Mouse (Mus musculus): Measurements from ENCODE around the gene Sned1. TPM values are rescaled to one million over a fixed set of nuclear protein-coding genes. Genes with fewer than 3 reads are reported as not detected.

Sned1 gene
- polyA plus RNA-seq, 1 experiment from 2014 or later = 2.8 TPM

GRCm38 (mm10) chr1:93211019-93211418, 24.6 kb upstream of the Sned1 start:
- Histone ChIP-seq H3K36me3 (ENCODE audit: control insufficient read depth, insufficient read depth, low read length) (no peaks in the 10 kb centered on the region), H3K9ac (replicated peaks; ENCODE audit: low read depth, low read length) (no peak overlapping the region), H3K9me3 (ENCODE audit: control insufficient read depth, low read length) (no peaks in the 10 kb centered on the region), H3K27me3 (ENCODE audit: control insufficient read depth, insufficient read depth, low read length) (no peaks in the 10 kb centered on the region), H3K4me3 (ENCODE audit: low read depth, low read length) (no peak overlapping the region), H3K4me2 (ENCODE audit: low read depth, low read length) (no peak overlapping the region), H3K27ac (ENCODE audit: low read depth, low read length) (no peak overlapping the region), H3K4me1 (ENCODE audit: control insufficient read depth, insufficient read depth, low read length) (no peaks in the 10 kb centered on the region)
- 83% methylated on average over 11 of the region's 11 CpGs for WGBS
- ATAC-seq (ENCODE audit: low read depth) = no peak

GRCm38 (mm10) chr1:93211549-93212220, 24.0 kb upstream of the Sned1 start:
- no peak overlapping the region for H3K27ac ChIP-seq (ENCODE audit: low read depth, low read length)
- 60% methylated on average over 10 of the region's 10 CpGs for WGBS
- ATAC-seq (ENCODE audit: low read depth) = no peak

GRCm38 (mm10) chr1:93212441-93212840, 23.2 kb upstream of the Sned1 start:
- WGBS = 79% methylated on average over 7 of the region's 7 CpGs
- Histone ChIP-seq H3K27ac (ENCODE audit: low read depth, low read length) (no peak overlapping the region), H3K9me3 (ENCODE audit: control insufficient read depth, low read length) (no peaks in the 10 kb centered on the region), H3K36me3 (ENCODE audit: control insufficient read depth, insufficient read depth, low read length) (no peaks in the 10 kb centered on the region), H3K4me1 (ENCODE audit: control insufficient read depth, insufficient read depth, low read length) (no peaks in the 10 kb centered on the region), H3K9ac (replicated peaks; ENCODE audit: low read depth, low read length) (no peak overlapping the region), H3K27me3 (ENCODE audit: control insufficient read depth, insufficient read depth, low read length) (no peaks in the 10 kb centered on the region), H3K4me3 (ENCODE audit: low read depth, low read length) (no peak overlapping the region), H3K4me2 (ENCODE audit: low read depth, low read length) (no peak overlapping the region)
- ATAC-seq (ENCODE audit: low read depth) = no peak

More at GRCm38 (mm10) chr1:93211549-93212220, 24.0 kb upstream of the Sned1 start:
- Histone ChIP-seq H3K4me1 (ENCODE audit: control insufficient read depth, insufficient read depth, low read length) (no peaks in the 10 kb centered on the region), H3K9ac (replicated peaks; ENCODE audit: low read depth, low read length) (no peak overlapping the region), H3K4me2 (ENCODE audit: low read depth, low read length) (no peak overlapping the region), H3K36me3 (ENCODE audit: control insufficient read depth, insufficient read depth, low read length) (no peaks in the 10 kb centered on the region), H3K27me3 (ENCODE audit: control insufficient read depth, insufficient read depth, low read length) (no peaks in the 10 kb centered on the region), H3K4me3 (ENCODE audit: low read depth, low read length) (no peak overlapping the region), H3K9me3 (ENCODE audit: control insufficient read depth, low read length) (no peaks in the 10 kb centered on the region)

- Histone ChIP-seq H3K36me3 (ENCODE audit: control insufficient read depth, insufficient read depth, low read length) (no peaks in the 10 kb centered on the region), H3K27ac (ENCODE audit: low read depth, low read length) (no peak overlapping the region), H3K4me3 (ENCODE audit: low read depth, low read length) (no peak overlapping the region), H3K27me3 (ENCODE audit: control insufficient read depth, insufficient read depth, low read length) (no peaks in the 10 kb centered on the region), H3K4me1 (ENCODE audit: control insufficient read depth, insufficient read depth, low read length) (no peaks in the 10 kb centered on the region), H3K9ac (replicated peaks; ENCODE audit: low read depth, low read length) (no peak overlapping the region), H3K4me2 (ENCODE audit: low read depth, low read length) (no peak overlapping the region), H3K9me3 (ENCODE audit: control insufficient read depth, low read length) (no peaks in the 10 kb centered on the region)
- no peak for ATAC-seq (ENCODE audit: low read depth)
- WGBS = 26% methylated on average over 5 of the region's 5 CpGs
Measured at GRCm38 (mm10) chr1:93214612-93215011, 21.0 kb upstream of the Sned1 start.

DNA sequence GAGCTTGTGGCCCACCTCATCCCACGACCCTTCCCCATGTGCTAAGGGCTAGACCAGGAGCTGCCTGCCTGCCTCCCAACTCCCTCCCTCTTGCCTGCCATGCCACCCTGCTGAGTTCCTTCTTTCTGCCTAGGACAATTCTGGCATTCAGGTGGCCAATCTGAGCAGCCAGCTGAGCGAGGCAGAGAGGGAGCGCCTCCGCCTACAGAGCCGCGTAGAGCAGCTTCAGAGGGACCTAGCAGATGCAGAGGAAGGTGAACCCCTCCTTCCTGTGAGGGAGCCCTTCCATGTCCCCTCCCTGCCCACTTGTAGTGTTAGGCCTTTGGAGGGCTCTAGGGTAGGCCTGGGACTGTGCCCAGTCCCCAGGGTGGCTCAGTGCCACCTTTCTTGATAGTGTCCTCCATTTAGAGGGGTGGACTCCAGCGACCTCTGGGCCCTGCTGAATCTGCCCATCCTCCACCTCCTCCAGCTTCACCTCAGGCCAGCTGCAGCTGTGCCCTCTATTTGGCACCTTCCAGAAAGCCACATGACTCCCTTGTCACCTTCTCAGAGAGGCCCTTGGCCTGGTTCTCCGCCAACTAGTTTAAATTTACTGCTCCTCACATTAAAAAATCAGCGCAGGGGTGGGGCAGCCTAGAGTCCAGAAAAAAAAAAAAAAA, 18.7 kb upstream of the Sned1 start:
- ATAC-seq (ENCODE audit: low read depth) = 0 out of 2 replicates have a peak, but pooled peaks have one; percentile 13
- no peaks in the 10 kb centered on the region for H3K27me3 ChIP-seq (ENCODE audit: control insufficient read depth, insufficient read depth, low read length)
- no peaks in the 10 kb centered on the region for H3K9me3 ChIP-seq (ENCODE audit: control insufficient read depth, low read length)
- H3K4me3 ChIP-seq (ENCODE audit: low read depth, low read length) = no peak overlapping the region
- no peaks in the 10 kb centered on the region for H3K36me3 ChIP-seq (ENCODE audit: control insufficient read depth, insufficient read depth, low read length)
- H3K4me2 ChIP-seq (ENCODE audit: low read depth, low read length) = no peak overlapping the region
- H3K9ac ChIP-seq (replicated peaks; ENCODE audit: low read depth, low read length) = no peak overlapping the region
- WGBS = 61% methylated on average over 9 of the region's 9 CpGs
- no peaks in the 10 kb centered on the region for H3K4me1 ChIP-seq (ENCODE audit: control insufficient read depth, insufficient read depth, low read length)
- H3K27ac ChIP-seq (ENCODE audit: low read depth, low read length) = no peak overlapping the region

DNA sequence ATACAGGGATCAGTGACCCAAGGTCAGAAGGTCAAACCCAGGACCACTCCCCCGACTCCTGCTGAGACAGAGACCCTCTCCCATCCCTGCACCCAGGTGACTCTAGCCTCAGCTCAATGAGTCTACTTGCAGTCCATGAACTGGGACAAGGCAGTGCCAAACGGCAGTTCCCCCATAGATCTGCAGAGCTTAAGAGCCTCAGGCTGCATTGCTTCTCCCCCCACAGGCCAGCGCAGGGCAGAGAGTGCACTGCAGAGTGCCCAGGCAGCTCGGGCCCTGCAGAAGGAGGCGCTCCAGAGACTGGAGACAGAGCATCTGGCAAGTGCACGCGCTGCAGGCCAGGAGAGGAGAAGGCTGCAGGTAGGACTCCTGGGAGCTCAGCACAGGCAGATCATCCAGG, 18.1 kb upstream of the Sned1 start:
- no peaks in the 10 kb centered on the region for H3K4me1 ChIP-seq (ENCODE audit: control insufficient read depth, insufficient read depth, low read length)
- no peak overlapping the region for H3K9ac ChIP-seq (replicated peaks; ENCODE audit: low read depth, low read length)
- no peak overlapping the region for H3K4me3 ChIP-seq (ENCODE audit: low read depth, low read length)
- no peaks in the 10 kb centered on the region for H3K36me3 ChIP-seq (ENCODE audit: control insufficient read depth, insufficient read depth, low read length)
- H3K27me3 ChIP-seq (ENCODE audit: control insufficient read depth, insufficient read depth, low read length) = no peaks in the 10 kb centered on the region
- no peak overlapping the region for H3K27ac ChIP-seq (ENCODE audit: low read depth, low read length)
- no peak overlapping the region for H3K4me2 ChIP-seq (ENCODE audit: low read depth, low read length)
- no peaks in the 10 kb centered on the region for H3K9me3 ChIP-seq (ENCODE audit: control insufficient read depth, low read length)
- ATAC-seq (ENCODE audit: low read depth) = no peak
- 54% methylated on average over 7 of the region's 7 CpGs for WGBS

DNA sequence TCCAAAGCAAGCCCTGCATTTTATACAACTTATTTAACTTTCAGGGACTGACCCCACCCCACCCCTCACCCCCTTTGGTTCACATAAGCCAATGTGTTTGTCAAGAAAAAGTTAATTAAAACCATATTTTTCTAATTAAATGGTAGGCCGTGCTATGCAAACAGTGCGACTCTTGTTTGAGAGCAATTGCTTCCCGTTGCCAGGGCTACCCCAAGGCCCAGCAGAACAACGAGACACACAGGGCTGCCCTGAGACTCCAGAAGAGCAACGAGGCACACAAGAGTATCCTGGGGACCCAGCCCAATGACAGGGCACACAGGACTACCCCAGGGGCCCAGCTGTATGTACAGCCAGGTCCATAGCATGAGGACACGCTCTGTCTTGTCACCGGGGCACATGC, 14.9 kb upstream of the Sned1 start:
- H3K4me2 ChIP-seq (ENCODE audit: low read depth, low read length) = no peak overlapping the region
- H3K27me3 ChIP-seq (ENCODE audit: control insufficient read depth, insufficient read depth, low read length) = no peaks in the 10 kb centered on the region
- peak; percentile 39; the same call in 1 of the 2 replicates for ATAC-seq (ENCODE audit: low read depth)
- H3K9me3 ChIP-seq (ENCODE audit: control insufficient read depth, low read length) = no peaks in the 10 kb centered on the region
- no peaks in the 10 kb centered on the region for H3K4me1 ChIP-seq (ENCODE audit: control insufficient read depth, insufficient read depth, low read length)
- WGBS = 67% methylated on average over 7 of the region's 7 CpGs
- no peak overlapping the region for H3K4me3 ChIP-seq (ENCODE audit: low read depth, low read length)
- no peak overlapping the region for H3K27ac ChIP-seq (ENCODE audit: low read depth, low read length)
- H3K36me3 ChIP-seq (ENCODE audit: control insufficient read depth, insufficient read depth, low read length) = no peaks in the 10 kb centered on the region
- H3K9ac ChIP-seq (replicated peaks; ENCODE audit: low read depth, low read length) = no peak overlapping the region

DNA sequence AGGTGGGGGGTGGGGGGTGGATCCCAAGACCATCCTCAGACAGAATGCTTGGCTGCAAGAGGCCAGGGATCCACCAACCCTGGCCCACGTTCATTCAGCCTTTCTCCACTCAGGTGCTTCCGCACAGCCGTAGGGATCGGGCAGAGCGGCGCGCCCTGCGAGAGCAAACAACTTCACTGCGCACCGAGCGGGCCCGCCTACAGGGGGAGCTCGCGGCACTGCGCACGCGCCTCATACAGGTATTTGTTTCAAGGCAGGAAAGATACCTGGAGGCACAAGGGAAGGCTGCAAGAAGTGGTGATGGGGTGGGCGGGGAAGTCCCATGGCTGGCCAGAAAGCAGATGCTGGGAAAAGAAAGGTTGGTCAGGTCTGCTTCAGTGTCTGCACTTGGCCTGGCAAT, 11.7 kb upstream of the Sned1 start:
- Histone ChIP-seq H3K4me2 (ENCODE audit: low read depth, low read length) (no peak overlapping the region), H3K4me1 (ENCODE audit: control insufficient read depth, insufficient read depth, low read length) (no peaks in the 10 kb centered on the region; the same call in 1 of the 2 replicates), H3K4me3 (ENCODE audit: low read depth, low read length) (no peak overlapping the region), H3K36me3 (ENCODE audit: control insufficient read depth, insufficient read depth, low read length) (no peaks in the 10 kb centered on the region), H3K9ac (replicated peaks; ENCODE audit: low read depth, low read length) (no peak overlapping the region), H3K27ac (ENCODE audit: low read depth, low read length) (no peak overlapping the region), H3K9me3 (ENCODE audit: control insufficient read depth, low read length) (no peaks in the 10 kb centered on the region), H3K27me3 (ENCODE audit: control insufficient read depth, insufficient read depth, low read length) (no peaks in the 10 kb centered on the region)
- WGBS = 10% methylated on average over 18 of the region's 18 CpGs
- ATAC-seq (ENCODE audit: low read depth) = no peak

DNA sequence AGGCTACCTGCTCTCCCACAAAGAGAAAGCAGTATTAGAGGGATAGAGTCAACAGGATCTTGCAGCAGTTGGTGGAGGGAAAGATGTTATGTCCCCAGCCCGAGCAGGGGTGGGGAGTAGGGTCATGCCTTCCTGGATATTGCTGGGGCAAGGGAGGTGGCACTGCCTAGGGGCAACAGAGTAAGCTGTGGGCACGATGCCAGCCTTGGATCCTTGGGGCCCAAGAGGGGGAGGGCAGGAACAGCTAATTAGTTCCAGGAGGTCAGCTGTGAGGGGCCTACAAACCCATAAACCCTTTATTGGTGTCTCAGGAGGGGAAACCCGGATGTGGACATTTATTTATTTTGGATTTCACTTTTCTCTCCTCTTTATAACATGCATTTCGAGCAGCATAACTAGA, 10.4 kb upstream of the Sned1 start:
- H3K4me1 ChIP-seq (ENCODE audit: control insufficient read depth, insufficient read depth, low read length) = no peaks in the 10 kb centered on the region; the same call in 1 of the 2 replicates
- 30% methylated on average over 4 of the region's 4 CpGs for WGBS
- no peak overlapping the region for H3K4me3 ChIP-seq (ENCODE audit: low read depth, low read length)
- no peak overlapping the region for H3K4me2 ChIP-seq (ENCODE audit: low read depth, low read length)
- H3K9me3 ChIP-seq (ENCODE audit: control insufficient read depth, low read length) = no peaks in the 10 kb centered on the region
- no peak overlapping the region for H3K27ac ChIP-seq (ENCODE audit: low read depth, low read length)
- no peak for ATAC-seq (ENCODE audit: low read depth)
- H3K9ac ChIP-seq (replicated peaks; ENCODE audit: low read depth, low read length) = no peak overlapping the region
- H3K36me3 ChIP-seq (ENCODE audit: control insufficient read depth, insufficient read depth, low read length) = no peaks in the 10 kb centered on the region
- no peaks in the 10 kb centered on the region for H3K27me3 ChIP-seq (ENCODE audit: control insufficient read depth, insufficient read depth, low read length)
